Mouse (Mus musculus) adrenal gland, adult (tissue): ENCODE data around the gene Draxin.
"Not testable (repeated sequence)": the region's sequence is repeated elsewhere in the genome, so short reads cannot be mapped to it uniquely, and the experiment has no call there.

Experiments used
- DNase-seq, 2 experiments: peaks; one replicate each; pipeline ENCODE4 v3.0.0; 2022 to 2023; ENCODE audit warnings: low spot score in 1 of 2; ENCODE audit not compliant: inconsistent age in 2 of 2

The Draxin gene

GRCm38 (mm10) chr4:148058993-148059392, 71.5 kb downstream of the Draxin start:
- no peak for DNase-seq

GRCm38 (mm10) chr4:148058218-148058819, 72.2 kb downstream of the Draxin start:
- no peak for DNase-seq

- no peak for DNase-seq
These were observed 72.8 kb downstream of the Draxin start for GRCm38 (mm10) chr4:148057661-148058209.

DNA sequence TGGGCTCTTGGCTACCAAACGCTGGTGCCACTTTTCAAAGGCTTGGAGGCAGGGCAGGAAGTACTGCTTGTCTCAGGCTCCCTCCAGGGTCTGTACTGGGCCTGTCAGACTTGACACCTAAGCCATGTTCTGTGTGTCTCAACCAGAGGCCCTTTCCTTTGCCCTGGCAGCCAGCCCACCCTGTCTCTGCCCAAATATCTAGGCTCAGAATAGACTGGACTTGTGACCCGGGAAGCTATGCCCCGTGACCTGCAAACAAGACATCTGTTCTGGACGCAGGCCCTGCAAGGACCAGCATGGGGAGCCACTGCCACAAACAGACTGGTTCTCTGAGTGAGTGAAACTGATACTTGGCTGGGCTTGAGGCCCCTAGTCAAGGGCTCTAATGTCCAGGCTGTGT, 73.7 kb downstream of the Draxin start:
- DNase-seq, result no peak

GRCm38 (mm10) chr4:148056246-148056645, 74.3 kb downstream of the Draxin start:
- DNase-seq, result no peak

DNA sequence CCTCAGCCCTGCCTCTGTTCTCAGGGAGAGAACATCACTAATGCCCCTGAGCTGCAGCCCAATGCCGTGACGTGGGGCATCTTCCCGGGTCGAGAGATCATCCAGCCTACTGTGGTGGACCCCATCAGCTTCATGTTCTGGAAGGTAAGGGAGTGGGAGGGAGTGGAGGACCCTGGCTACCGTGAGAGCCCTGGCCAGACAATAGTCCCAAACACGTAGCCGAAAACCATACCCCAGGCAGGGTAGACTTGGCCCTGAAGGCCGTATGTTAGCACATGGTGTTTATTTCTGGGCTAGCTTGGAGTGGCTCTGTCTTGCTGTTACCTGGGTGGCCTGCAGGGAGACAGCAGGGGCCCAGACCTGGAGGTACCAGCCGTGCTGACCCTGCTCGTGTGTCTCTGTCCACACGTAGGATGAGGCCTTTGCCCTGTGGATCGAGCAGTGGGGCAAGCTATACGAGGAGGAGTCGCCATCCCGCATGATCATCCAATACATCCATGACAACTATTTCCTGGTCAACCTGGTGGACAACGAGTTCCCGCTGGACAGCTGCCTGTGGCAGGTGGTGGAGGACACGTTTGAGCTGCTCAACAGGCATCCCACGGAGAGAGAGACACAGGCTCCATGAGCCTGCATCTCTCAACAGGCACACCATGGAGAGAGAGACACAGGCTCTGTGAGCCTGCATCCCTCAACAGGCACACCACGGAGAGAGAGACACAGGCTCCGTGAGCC, 75.4 kb downstream of the Draxin start:
- DNase-seq, result no peak

DNA sequence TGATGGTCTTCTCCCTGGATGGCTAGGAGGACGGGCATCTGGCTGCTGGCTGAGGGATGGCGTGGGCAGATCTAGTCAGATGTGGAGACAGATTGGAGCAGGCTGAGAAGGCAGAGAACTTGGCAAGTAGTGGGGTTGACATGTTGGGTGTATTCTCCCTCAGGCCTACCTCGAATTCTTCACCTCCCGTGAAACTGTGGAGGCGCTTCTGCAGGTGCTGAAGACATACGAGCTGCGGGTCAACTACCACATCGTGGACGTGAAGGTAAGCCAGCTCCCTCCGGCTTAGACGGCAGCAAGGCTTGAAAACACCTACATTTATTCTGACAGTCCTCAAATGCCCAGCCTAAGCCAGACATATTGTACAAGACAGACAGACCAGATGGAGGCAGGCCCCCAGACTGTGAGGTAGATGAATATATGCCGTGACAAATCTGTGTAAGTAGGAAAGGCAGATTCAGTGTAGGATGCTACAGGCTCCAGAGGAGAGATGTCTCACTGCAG, 77.0 kb downstream of the Draxin start:
- DNase-seq, result no peak

DNA sequence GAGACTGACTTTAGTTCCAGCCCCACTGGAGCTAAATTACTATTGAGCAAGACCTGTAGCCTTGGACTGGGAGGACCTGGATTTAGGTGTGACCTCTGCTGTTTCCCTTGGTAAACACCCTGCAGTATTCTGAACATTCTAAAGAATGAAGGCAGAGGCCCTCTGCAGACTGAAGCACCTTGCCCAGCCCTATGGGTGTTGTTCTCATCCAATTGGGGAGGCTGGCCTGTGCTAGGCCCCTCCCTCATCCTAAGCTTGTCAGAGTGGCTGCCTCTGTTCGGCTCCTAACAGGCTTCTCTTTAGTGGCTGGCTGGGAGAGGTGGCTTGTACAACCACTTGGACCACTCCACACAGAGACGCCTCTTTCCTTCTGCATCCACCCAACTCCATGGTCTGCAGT, 77.5 kb downstream of the Draxin start:
- DNase-seq, result no peak

GRCm38 (mm10) chr4:148051886-148052285, 78.6 kb downstream of the Draxin start:
- DNase-seq, result no peak

DNA sequence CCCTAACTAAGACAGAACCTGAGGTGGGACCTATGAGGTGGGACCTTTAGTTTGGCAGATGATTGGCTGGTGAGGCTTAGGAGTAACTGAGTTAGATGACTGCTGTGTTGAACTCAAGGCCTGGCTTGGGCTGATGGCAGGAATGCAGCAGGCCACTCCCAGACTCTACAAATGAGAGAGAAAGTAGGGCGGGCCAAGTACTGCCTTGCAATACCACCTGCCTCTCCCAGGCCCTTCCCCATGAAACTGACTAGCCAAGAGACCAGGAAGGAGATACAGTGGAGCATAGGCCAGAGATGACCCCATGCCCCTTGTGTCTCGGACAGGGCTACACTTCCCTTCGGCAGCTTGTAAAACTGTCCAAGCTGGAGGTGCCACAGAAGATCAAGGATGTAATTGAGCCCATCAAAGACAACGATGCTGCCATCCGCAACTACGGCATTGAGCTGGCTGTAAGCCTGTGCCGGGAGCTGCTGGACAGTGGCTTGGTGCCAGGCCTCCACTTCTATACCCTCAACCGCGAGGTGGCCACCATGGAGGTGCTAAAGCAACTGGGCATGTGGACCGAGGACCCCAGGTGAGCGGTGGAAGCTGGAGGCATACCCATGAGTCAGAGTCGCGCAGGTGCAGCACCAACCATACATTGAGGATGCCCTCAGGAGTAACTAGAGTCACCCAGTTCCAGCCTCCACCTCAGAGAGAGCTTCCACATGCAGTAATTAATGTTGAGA, 79.3 kb downstream of the Draxin start:
- DNase-seq, result no peak

DNA sequence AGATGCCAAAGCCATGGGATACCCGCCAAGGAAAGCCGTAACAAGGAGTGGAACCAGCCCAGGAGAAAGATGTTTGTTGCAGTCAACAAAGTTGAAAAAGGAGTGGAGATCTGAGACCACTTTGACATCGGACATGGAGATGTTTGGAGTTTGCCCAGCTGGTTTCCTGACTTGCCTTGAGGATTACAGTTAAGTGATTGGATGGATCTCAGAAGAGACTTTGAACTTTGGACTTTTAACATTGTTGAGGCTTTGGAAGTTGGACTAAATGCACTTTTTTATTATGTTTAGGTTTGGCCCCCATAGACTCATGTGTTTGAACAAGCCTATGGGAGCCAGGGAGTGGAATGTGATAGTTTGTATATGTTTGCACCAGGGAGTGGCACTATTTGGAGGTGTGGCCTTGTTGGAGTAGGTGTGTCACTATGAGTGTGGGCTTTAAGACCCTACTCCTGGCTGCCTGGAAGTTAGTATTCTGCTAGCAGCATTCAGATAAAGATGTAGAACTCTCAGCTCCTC, 80.0 kb downstream of the Draxin start:
- DNase-seq, result not testable (repeated sequence)
